Mouse (Mus musculus): ENCODE results near the gene Kndc1.

GRCm38 (mm10) chr7:139970979-139971378, 76.5 kb downstream of the Kndc1 start:
- no peak for TF ChIP-seq POLR2A (IDR thresholded peaks at IDR 0.05; ENCODE audit: borderline replicate concordance, low read depth, low read length)
- no peak for TF ChIP-seq CTCF (IDR thresholded peaks at IDR 0.05; ENCODE audit: low read depth, low read length)

Measured in bone marrow macrophage, adult 2 months (primary cell).